Mouse (Mus musculus) limb, embryonic 10.5 days (tissue): Measurements from ENCODE around the gene Csk. TPM values are rescaled to one million over a fixed set of nuclear protein-coding genes. Genes with fewer than 3 reads are reported as not detected.

ENCODE experiments used
- DNase-seq: peaks from one replicate; pipeline ENCODE4 v3.0.0-alpha.2; 2017; ENCODE audit warnings: low spot score
- H3K27ac ChIP-seq: fragments of 300-500 bp; sonication (generic); 2 replicates; pipeline ENCODE4 v1.5.1; 2016; ENCODE audit warnings: mild to moderate bottlenecking
- H3K27me3 ChIP-seq: fragments of 300-500 bp; sonication (generic); 2 replicates; pipeline ENCODE4 v1.6.1; 2016; ENCODE audit warnings: low read depth, mild to moderate bottlenecking; ENCODE audit not compliant: poor library complexity, severe bottlenecking
- H3K36me3 ChIP-seq: fragments of 300-500 bp; sonication (generic); 2 replicates; pipeline ENCODE4 v1.6.1; 2016; ENCODE audit warnings: mild to moderate bottlenecking, moderate library complexity
- H3K4me1 ChIP-seq: fragments of 300-500 bp; sonication (generic); 2 replicates; pipeline ENCODE4 v1.6.1; 2016
- H3K4me3 ChIP-seq: fragments of 300-500 bp; sonication (generic); 2 replicates; pipeline ENCODE4 v1.5.1; 2016; ENCODE audit warnings: mild to moderate bottlenecking, moderate library complexity
- H3K9me3 ChIP-seq: fragments of 300-500 bp; sonication (generic); replicated peaks from 2 replicates; pipeline ENCODE4 v1.6.1; 2016; ENCODE audit warnings: mild to moderate bottlenecking
- WGBS: fragments of 180-500 bp; shearing (Covaris S2); methylation state at CpG from one replicate; pipeline ENCODE4 v1.1.7; 2016; 5-methylcytosine and 5-hydroxymethylcytosine counted together
- polyA plus RNA-seq: library from polyadenylated mRNA; unstranded; fragments of >200 nt; fragmentation: Nextera tagmentation; extraction: Ambion mirVana; gene quantifications from 2 replicates; pipeline ENCODE4 v1.2.1, GENCODE M21; 2016

Csk gene
- polyA plus RNA-seq, 1 experiment from 2014 or later, result 40.1 TPM

DNA sequence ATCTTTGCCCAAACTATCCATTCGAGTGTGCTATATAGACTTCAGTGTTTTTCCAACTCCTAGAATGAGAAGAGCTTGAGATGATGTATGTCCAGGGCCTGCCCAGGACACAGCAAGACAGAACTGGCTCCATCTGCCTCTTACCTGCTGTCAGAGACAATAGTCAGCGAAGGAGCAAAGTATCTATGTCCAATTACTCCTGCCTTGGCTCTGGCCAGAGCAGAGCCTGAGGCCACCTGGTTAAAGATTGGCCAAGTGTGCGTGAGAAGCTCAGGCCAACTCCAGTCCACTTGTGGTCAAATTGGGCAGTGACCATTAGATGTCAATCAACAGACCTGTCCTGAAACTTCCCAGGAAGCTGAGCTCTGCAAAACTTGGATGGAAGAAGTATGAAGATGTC lies 16.1 kb upstream of the Csk start:
- Histone ChIP-seq H3K27me3 (no peaks in the 10 kb centered on the region), H3K36me3 (no peaks in the 10 kb centered on the region), H3K9me3 (no peaks in the 10 kb centered on the region), H3K4me3 (no peak overlapping the region), H3K4me1 (no peaks in the 10 kb centered on the region), H3K27ac (no peak overlapping the region)
- no peak for DNase-seq
- WGBS, result 86% methylated on average over 3 of the region's 3 CpGs

DNA sequence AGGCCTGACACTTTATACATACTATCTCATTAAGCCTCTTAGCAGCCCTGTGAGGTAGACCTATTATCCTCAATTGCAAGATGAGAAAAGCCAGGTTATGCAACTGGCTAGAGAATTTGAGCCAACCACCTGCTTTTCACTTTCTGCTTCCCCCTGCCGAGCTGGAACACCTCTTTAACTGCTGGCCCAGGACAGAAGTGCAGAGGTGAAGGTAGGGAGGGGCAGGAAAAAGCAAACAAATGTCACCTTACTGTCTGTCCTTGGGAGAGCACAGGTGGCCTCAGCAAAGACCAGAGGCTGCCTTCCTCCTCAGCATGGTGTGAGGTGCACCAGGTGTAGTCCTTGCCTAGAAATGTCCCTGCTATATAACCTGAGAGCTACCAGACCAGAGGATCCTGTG lies 14.8 kb upstream of the Csk start:
- WGBS, result 39% methylated on average over 1 of the region's 1 CpGs
- Histone ChIP-seq H3K4me3 (no peak overlapping the region), H3K36me3 (no peaks in the 10 kb centered on the region), H3K9me3 (no peaks in the 10 kb centered on the region), H3K27ac (no peak overlapping the region), H3K27me3 (no peaks in the 10 kb centered on the region), H3K4me1 (no peaks in the 10 kb centered on the region)
- DNase-seq, result no peak

DNA sequence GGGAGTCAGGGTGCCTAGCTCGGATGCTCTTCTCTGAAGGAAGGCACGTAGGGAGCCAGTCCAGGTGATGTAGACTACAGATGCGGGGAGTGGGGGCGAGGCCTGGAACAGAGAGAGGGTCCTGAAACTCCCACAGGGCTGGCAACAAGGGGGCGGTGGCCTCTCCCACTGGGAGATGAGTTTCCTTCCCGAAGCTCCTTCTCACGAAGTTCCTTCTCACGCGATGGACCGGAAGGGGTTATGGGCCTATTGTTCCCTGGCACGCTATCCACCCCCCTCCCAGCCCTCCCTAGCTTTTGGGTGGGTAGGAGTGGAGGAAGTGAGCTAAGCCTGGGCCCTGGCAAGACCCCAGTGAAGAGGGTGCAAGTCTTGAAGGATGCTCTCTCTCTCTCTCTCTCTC lies 14.4 kb upstream of the Csk start:
- no peak overlapping the region for H3K4me3 ChIP-seq
- no peaks in the 10 kb centered on the region for H3K36me3 ChIP-seq
- H3K9me3 ChIP-seq, result no peaks in the 10 kb centered on the region
- no peak for DNase-seq
- 73% methylated on average over 11 of the region's 11 CpGs for WGBS
- H3K27me3 ChIP-seq, result no peaks in the 10 kb centered on the region
- H3K4me1 ChIP-seq, result no peaks in the 10 kb centered on the region
- H3K27ac ChIP-seq, result no peak overlapping the region

DNA sequence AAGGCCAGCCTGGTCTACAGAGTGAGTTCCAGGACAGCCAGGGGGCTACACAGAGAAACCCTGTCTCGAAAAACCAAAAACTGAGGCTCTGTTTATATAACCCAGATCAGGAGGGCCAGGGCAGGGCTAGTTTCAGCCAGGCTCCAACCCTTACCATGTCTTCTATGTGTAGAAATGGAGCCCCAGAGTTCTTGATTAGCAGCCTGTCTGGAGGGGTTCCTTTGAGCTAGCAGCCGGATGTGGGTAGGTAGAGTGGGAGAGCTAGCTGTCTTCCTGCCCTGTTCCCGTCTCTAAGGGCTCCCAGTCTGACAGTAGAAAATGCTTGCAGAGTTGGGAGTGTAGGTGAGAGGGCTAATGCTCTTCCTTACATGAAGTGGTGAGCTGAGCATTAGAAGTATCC lies 13.7 kb upstream of the Csk start:
- no peak overlapping the region for H3K4me3 ChIP-seq
- H3K27me3 ChIP-seq, result no peaks in the 10 kb centered on the region
- no peak for DNase-seq
- 73% methylated on average over 3 of the region's 3 CpGs for WGBS
- no peaks in the 10 kb centered on the region for H3K36me3 ChIP-seq
- no peaks in the 10 kb centered on the region for H3K9me3 ChIP-seq
- H3K4me1 ChIP-seq, result no peaks in the 10 kb centered on the region
- no peak overlapping the region for H3K27ac ChIP-seq

DNA sequence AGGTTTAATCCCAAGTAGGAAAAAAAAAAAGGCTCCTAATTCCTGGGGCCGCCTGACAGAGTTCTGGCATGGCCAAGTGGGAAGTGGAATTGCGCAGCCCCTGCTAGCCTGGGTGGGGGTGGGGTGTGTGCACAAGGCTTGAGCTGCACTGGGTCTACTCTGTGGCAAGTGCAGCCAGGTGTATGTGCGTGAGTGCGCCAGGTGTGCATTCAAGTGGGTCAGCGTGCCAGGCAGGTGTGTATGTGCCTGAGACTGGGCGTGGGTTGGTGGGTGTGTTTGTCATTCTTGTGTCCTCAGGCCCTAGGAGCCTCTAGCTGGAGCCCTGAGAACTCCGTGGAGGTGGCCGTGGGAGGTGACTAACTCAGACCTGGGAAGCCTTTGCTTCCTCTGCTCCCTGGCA lies 13.1 kb upstream of the Csk start:
- 88% methylated on average over 8 of the region's 8 CpGs for WGBS

DNA sequence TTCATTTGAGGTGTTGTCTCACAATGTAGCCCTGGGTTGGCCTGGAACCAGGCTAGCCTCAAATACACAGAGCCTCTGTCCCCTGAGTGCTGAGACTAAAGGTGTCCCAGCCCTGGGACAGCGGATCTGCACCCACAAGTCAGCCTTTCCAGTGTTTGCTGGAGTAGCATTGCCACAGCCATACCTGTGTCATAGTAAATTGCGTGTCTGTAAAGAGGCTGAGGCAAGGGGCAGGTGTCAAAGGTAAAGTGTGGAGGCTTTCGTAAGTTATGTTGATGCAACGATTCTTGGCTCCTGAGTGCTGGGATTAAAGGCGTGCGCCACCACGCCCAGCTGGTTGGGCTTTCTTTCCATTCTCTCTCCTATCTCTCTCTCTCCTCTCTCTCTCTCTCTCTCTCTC lies 11.2 kb upstream of the Csk start:
- H3K27me3 ChIP-seq, result no peaks in the 10 kb centered on the region
- no peak for DNase-seq
- WGBS, result 67% methylated on average over 7 of the region's 7 CpGs
- no peaks in the 10 kb centered on the region for H3K36me3 ChIP-seq
- H3K4me3 ChIP-seq, result no peak overlapping the region
- H3K9me3 ChIP-seq, result no peaks in the 10 kb centered on the region
- H3K27ac ChIP-seq, result no peak overlapping the region
- no peaks in the 10 kb centered on the region for H3K4me1 ChIP-seq

More for the DNA sequence above, 13.1 kb upstream of the Csk start:
- H3K27ac ChIP-seq, result no peak overlapping the region
- no peaks in the 10 kb centered on the region for H3K27me3 ChIP-seq
- H3K36me3 ChIP-seq, result no peaks in the 10 kb centered on the region
- H3K4me1 ChIP-seq, result no peaks in the 10 kb centered on the region
- H3K9me3 ChIP-seq, result no peaks in the 10 kb centered on the region
- no peak for DNase-seq
- no peak overlapping the region for H3K4me3 ChIP-seq

DNA sequence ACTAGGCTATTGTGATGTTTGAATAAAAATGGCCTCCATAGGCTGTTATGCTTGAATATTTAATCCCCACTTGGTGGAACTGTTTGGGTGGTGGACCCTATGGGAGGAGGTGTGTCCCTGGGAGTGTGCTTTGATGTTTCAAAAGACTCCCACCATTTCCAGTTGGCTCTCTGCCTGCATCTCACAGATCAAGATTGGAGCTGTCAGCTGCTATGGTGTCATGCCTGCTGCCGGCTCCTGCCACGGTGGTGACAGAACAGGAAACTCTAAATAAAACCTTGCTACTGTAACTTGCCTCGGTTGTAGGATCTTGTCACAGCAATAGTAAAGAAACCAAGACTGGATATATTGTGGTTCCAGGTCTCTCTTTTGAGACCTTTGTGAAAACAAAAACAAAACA lies 8.1 kb upstream of the Csk start:
- DNase-seq, result no peak
- Histone ChIP-seq H3K36me3 (no peaks in the 10 kb centered on the region), H3K4me1 (no peaks in the 10 kb centered on the region), H3K4me3 (no peak overlapping the region), H3K9me3 (no peaks in the 10 kb centered on the region), H3K27ac (no peak overlapping the region), H3K27me3 (no peaks in the 10 kb centered on the region)
- whole genome bisulfite sequencing, result 83% methylated on average over 3 of the region's 3 CpGs

DNA sequence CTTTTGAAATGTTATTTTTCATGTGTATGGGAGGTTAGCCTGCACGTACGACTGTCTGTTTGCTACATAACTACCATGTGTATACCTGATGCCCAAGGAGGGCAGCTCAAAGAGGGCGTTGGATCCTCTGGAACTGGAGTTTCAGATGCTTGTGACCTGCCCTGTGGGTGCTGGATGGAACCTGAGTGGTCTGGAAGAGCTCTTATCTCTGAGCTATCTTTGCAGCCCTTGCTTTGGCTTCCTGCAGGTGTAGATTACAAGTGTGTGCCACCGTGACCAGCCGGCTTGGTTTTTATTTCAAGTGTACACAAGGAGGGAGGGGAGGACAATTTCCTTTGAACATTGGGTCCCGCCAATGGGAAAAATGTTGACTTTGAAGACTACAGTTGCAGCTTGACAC lies 7.1 kb upstream of the Csk start:
- no peak for DNase-seq
- Histone ChIP-seq H3K4me1 (peaks cover 6% of the 10 kb centered on the region), H3K9me3 (no peaks in the 10 kb centered on the region), H3K27me3 (no peaks in the 10 kb centered on the region), H3K36me3 (no peaks in the 10 kb centered on the region), H3K4me3 (no peak overlapping the region), H3K27ac (no peak overlapping the region)
- 79% methylated on average over 6 of the region's 6 CpGs for WGBS

DNA sequence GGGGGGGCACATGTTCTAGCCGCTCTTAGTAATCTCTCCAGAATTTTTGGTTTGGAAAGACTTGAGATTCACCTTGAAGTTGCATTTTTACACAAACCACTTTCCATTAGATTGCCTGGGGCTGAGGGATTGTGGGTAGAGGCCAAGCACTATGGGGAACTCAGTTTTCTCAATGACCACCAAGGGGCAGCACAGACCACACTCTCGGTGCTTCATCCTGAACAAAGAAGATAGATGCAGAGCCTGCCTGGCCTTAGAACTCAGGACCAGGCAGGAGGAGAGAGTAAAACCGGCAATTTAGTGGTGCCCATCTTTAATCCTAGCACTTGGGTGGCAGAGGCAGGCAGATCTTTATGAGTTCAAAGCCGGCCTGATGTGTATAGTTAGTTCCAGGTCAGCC lies 6.3 kb upstream of the Csk start:
- no peak overlapping the region for H3K4me3 ChIP-seq
- WGBS, result 20% methylated on average over 4 of the region's 4 CpGs
- no peak for DNase-seq
- no peaks in the 10 kb centered on the region for H3K9me3 ChIP-seq
- H3K27me3 ChIP-seq, result peaks cover 5% of the 10 kb centered on the region
- H3K4me1 ChIP-seq, result peaks cover 6% of the 10 kb centered on the region
- H3K36me3 ChIP-seq, result no peaks in the 10 kb centered on the region
- H3K27ac ChIP-seq, result peak overlapping the region; percentile 46; the same call in 1 of the 2 replicates

DNA sequence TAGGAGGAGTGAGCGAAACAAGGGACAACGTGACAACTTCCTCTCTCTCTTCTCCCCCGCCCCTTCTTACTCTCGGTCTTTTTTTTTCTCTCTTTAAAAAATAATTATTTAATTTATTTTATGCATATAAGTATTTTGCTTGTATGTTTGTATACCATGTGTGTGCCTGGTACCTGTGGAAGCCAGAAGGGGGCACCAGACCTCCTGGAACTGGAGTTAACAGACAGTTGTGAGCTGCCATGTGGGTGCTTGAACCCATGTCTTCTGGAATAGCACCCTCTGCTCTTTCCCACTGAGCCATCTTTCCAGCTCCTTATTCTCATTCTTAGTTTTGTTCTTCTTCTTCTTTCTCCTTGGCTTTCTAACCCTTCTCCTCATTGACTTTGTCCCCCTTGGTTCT lies 5.5 kb upstream of the Csk start:
- Histone ChIP-seq H3K4me1 (peaks cover 10% of the 10 kb centered on the region), H3K4me3 (no peak overlapping the region), H3K36me3 (no peaks in the 10 kb centered on the region), H3K9me3 (no peaks in the 10 kb centered on the region), H3K27me3 (peaks cover 13% of the 10 kb centered on the region), H3K27ac (no peak overlapping the region)
- 84% methylated on average over 4 of the region's 4 CpGs for WGBS
- no peak for DNase-seq

DNA sequence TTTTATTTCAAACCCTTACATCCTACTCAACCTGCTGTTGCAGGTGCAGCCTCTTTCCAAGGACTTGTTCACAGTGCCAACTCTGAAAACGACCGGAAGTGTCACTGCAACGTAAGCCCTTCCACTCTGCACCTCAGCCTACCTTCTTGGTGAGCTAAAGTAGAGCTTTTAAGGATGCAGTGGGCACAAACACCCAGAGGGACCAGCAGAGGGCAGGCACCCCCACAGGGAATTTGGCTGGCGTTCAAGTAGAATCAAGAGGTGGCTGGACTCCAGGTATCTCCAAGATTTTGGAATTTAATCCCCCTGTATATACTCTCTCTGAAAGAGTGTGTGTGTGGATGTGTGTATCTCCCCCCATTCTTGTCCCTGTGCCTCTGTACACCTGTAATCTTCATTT lies 4.4 kb upstream of the Csk start:
- peaks cover 24% of the 10 kb centered on the region for H3K27me3 ChIP-seq
- 66% methylated on average over 4 of the region's 4 CpGs for WGBS
- peaks cover 14% of the 10 kb centered on the region for H3K4me1 ChIP-seq
- no peak overlapping the region for H3K27ac ChIP-seq
- no peaks in the 10 kb centered on the region for H3K36me3 ChIP-seq
- H3K4me3 ChIP-seq, result no peak overlapping the region
- no peak for DNase-seq
- H3K9me3 ChIP-seq, result no peaks in the 10 kb centered on the region

DNA sequence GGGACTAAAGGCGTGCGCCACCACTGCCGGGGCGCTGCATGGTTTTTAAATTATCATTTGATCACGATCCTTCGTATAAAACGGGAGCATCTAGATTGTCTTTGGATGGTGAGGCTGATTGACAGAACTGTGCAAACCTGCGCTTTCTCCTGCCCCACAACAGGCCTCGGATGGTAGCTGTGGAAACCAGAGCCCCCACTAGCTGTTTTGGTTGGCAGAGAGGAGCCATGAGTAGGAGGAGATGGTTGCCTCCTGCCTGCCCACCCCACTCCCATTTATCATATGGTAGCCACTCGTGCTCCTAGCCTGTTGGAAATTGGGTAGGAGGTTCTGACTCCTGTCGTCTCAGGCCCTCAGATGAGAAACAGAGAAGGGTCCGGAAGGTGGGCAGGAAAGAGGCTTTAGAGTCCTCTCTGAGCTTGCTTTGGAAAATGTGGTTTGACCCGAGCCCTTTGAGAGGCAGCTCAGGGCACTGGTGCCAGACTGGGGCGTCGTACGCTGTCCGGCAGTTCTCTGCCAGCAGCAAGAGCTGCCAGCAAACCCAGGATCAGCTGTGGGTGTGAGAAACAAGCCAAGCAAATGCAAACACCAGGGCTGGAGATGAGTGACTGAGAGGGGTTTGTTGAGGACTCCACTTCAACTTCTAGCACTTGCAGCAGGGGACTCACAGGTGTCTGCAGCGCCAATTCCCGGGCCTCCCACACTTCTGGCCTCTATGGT lies 3.4 kb upstream of the Csk start:
- WGBS, result 85% methylated on average over 19 of the region's 19 CpGs
- DNase-seq, result no peak
- Histone ChIP-seq H3K9me3 (no peaks in the 10 kb centered on the region), H3K36me3 (no peaks in the 10 kb centered on the region), H3K27me3 (peaks cover 27% of the 10 kb centered on the region), H3K4me3 (no peak overlapping the region), H3K4me1 (peaks cover 16% of the 10 kb centered on the region), H3K27ac (no peak overlapping the region)

DNA sequence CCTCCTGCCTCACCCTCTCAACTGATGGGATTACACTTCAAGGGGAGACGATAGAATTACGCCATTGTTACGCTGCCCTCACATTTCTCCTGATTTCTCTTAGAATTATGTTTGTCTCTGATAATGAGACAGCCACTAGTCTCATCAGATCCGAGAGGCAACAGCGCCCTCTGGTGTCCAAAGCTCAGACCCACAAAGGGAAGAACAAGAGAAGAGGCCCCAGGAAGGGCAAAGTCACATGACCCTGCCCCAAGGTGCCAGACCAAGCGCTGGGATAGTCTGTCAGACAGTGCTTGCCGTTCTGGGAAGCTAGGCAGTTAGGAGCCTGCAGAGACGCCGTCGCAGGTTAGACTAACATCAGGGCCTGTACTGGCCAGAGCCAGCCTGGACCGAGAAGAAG lies 2.3 kb upstream of the Csk start:
- Histone ChIP-seq H3K27me3 (peaks cover 27% of the 10 kb centered on the region), H3K4me3 (peak overlapping the region; percentile 36), H3K36me3 (no peaks in the 10 kb centered on the region), H3K27ac (peak overlapping the region; percentile 76), H3K4me1 (peaks cover 26% of the 10 kb centered on the region), H3K9me3 (no peaks in the 10 kb centered on the region)
- DNase-seq, result peak; percentile 97
- WGBS, result 3% methylated on average over 11 of the region's 11 CpGs

DNA sequence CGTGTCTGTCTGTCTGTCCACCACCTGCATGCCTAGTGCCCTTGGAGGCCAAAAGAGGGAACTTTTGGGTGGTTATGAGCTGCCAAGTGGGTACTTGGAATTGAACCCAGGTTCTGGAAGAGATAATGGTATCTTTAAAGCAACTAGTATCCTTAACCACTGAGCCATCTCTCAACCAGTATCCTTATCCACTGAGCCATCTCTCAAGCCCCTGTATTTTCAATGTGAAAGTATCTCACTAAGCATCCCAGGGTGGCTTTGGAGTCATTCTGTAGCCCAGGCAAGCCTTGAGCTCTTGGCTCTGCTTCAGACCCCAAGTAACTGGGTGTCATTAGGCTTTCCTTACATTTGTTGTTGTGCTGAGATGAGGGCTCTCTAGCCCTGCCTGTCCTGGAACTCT lies 1.5 kb upstream of the Csk start:
- Histone ChIP-seq H3K36me3 (no peaks in the 10 kb centered on the region), H3K27ac (no peak overlapping the region), H3K4me1 (peaks cover 33% of the 10 kb centered on the region), H3K9me3 (no peaks in the 10 kb centered on the region), H3K4me3 (no peak overlapping the region), H3K27me3 (peaks cover 27% of the 10 kb centered on the region)
- no peak for DNase-seq
- 83% methylated on average over 1 of the region's 1 CpGs for WGBS
